Mouse (Mus musculus): ENCODE measurements around the gene Tns1.

- TF ChIP-seq POLR2A (IDR thresholded peaks at IDR 0.05; ENCODE audit: borderline replicate concordance, low read depth, low read length) (no peak), CTCF (IDR thresholded peaks at IDR 0.05; ENCODE audit: low read depth, low read length) (no peak)
Measured at GRCm38 (mm10) chr1:73992201-73992938, 131.9 kb downstream of the Tns1 start.

All from bone marrow macrophage, adult 2 months (primary cell).